Mouse (Mus musculus) c-Kit-positive CD71-positive TER-119-negative erythroid progenitor cells, embryonic 14.5 days (primary cell): ENCODE measurements around the gene Armc6.
"Not testable (repeated sequence)": the region's sequence is repeated elsewhere in the genome, so short reads cannot be mapped to it uniquely, and the experiment has no call there.

Source experiments
- DNase-seq: peaks from one replicate; pipeline ENCODE4 v3.0.0-alpha.2; 2013; ENCODE audit warnings: low read depth

The Armc6 gene

DNA sequence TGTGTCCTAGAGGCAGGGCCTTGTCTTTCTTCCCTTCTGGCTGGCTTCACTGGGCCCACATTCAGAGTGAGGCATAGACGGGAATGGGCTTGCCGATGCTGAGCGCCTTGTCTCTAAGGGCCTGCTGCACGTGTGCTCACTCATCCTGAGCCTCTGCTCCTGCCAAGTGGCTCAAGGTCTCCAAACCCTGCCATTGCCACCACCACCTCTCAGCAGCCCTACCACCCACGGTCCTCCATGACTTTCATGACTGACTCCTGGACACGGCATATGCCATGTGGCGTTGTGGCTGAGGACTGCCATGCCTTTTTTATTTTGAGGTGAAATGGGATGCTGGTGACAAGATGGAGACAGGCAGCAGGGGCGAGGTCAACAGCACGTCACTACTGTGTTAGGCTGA lies 3.4 kb downstream of the Armc6 start:
- DNase-seq = no peak

GRCm38 (mm10) chr8:70227997-70228396 lies 6.3 kb downstream of the Armc6 start:
- no peak for DNase-seq

DNA sequence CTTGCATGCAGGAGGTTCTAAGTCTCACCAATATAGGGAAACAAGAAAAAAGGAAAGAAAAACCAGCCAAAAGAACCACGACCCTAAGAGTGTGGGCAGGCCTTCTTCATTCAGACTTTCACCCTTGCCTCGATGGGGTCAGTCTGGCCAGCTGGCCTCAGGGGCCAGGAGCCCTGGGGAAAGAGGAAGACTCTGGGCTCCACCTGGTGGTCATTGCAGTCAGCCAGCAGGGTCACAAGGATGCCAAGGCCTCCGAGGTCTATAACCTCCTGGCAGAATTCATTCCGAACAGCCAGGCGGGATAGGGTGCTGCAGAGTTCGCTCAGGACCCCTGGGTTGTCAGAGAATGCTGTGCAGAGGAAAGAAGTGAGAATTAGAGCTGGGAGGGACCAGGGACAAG lies 10.9 kb downstream of the Armc6 start:
- DNase-seq = no peak

DNA sequence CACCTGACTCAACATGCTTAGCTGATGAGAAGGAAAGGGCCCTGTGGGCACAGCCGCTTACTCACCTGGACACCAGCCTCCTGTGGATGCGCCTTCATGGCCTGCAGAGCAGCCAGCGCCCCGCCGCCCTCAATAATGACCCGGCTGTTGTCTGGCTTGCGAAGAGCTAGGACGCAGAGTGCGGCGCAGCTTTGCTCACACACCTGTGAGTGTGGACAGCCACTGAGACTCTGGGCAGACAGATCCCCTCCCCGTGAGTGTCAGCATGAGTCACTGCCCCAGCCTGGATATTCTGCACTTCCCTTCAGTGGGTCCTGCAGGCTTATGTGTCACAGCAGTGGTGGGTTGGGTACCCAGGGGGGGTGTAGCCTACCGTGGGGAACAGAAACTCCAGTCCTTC lies 12.2 kb downstream of the Armc6 start:
- no peak for DNase-seq

GRCm38 (mm10) chr8:70220911-70221310 lies 13.4 kb downstream of the Armc6 start:
- DNase-seq = no peak

DNA sequence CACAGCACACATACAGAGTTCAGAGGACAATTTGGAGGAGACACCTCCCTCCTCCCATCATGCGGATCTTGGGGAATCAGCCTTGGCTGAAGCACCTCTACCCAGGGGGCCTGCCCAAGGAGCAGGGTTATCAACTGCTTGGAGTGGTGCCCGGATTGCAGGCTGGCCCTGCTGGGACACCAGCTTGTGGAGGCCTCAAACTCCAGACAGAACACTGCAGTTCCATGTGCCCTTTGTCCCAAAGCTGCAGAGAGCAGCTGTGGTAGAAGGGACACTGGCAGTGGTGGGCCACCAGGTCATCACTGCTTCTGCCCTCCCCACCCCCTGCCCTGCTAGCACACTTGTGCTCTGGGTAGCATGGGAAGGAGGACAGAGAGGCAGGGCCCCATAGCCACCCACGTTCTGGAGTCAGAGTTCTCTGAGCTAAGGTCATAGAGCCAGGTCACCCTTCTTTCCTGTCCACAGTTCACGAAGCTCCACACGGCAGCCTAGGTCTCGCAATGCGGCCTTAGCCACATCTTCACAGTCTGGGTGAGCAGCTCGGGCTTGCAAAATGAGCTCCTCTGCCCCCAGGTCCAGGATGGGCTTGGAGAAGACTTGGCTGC lies 13.9 kb downstream of the Armc6 start:
- DNase-seq = no peak

- no peak for DNase-seq
Measured at GRCm38 (mm10) chr8:70219107-70219684, 15.1 kb downstream of the Armc6 start.

GRCm38 (mm10) chr8:70217441-70217840 lies 16.8 kb downstream of the Armc6 start:
- no peak for DNase-seq

GRCm38 (mm10) chr8:70216566-70216965 lies 17.7 kb downstream of the Armc6 start:
- DNase-seq = no peak

GRCm38 (mm10) chr8:70216161-70216560 lies 18.1 kb downstream of the Armc6 start:
- not testable (repeated sequence) for DNase-seq

GRCm38 (mm10) chr8:70215092-70215491 lies 19.2 kb downstream of the Armc6 start:
- DNase-seq = no peak

- DNase-seq = no peak
Measured at GRCm38 (mm10) chr8:70214411-70214810, 19.9 kb downstream of the Armc6 start.

DNA sequence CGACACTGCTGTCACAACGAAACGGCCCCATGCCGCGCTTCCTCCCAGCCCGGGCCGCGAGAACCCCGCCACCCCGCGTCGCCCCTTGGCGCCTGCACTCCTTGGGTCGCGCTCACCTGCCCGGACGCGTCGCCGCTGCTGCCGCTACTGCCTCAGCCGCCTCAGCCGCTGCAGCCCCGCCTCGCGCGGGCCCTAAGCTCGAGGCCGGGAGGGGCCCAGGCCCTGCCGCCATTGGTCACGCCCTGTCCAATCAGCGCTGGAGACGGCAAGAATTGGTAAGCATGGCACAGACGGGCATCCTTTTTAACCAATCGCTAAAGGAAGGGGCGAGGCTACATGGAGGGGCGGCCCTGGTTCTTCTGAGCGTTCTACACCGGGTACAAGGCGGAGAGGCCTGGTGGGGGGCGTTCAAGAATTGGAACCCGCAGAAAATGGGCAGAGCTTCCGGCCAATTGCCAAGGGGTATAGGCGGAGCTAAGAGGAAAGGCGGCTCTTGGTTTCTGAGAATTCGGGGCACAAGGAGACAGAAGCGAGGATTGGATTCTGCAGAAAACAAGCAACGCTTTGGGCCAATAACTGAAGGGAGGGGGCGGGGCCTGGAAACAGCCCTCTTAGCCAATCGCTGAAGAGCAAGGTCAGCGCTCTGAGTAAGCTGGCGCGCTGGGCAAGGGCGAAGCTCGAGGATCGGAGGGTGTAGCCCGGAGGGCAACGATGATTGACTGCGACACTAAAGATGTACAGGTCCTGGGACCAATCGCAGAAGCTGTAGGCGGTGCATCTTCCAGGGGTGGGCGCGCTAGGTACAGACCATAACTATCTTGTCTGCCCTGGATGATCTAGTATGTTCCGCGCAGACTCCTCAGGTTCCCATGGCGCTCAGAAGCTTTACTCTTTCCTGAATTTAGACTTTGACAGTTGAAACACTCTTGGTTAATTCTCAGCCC lies 21.9 kb downstream of the Armc6 start, which contains the start of gene Slc25a42:
Gene Slc25a42, minus strand, starts transcription at position 194 of the 944 bp plus-strand sequence.
- peak; percentile 99 for DNase-seq

GRCm38 (mm10) chr8:70211726-70212111 lies 22.5 kb downstream of the Armc6 start:
- no peak for DNase-seq

GRCm38 (mm10) chr8:70211275-70211674 lies 23.0 kb downstream of the Armc6 start:
- no peak for DNase-seq

DNA sequence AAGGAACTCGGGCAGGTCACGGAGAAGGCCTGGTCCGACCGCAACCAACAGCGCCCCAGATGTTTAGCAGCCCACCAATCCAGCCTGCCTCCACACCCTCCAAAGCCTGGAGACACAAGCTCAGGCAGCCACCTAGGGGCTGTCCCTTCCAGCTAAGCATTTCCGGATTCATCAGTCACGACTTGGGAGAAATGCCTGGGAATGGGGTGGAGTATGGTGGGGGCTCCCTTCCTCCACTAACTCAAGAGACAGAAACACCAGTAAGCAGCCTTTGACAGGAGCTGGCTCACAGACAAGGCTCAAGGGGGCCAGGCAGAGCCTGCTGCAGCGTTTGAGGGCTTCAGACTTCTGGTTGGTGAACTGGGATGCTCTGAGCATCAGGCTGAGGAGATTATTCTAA lies 23.7 kb downstream of the Armc6 start:
- DNase-seq = no peak

DNA sequence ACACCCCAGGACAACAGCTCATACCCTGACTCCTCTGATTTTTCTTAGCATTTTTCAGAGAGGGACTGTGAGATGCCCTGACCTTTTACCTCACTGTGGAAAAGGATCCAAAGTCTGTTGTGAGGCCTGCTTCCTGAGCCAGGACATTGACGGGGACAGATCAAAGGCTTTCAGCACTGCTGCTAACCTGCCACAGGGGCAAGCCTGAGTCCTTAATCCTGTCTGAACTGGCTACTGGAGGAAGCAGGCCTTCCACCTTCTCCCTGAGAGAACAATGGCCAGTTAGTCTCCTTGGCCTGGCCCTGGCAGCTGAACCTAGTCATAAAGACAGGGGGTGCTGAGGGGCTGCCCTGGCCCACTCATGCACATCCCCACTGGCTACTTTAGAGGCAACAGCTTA lies 26.1 kb downstream of the Armc6 start:
- no peak for DNase-seq

DNA sequence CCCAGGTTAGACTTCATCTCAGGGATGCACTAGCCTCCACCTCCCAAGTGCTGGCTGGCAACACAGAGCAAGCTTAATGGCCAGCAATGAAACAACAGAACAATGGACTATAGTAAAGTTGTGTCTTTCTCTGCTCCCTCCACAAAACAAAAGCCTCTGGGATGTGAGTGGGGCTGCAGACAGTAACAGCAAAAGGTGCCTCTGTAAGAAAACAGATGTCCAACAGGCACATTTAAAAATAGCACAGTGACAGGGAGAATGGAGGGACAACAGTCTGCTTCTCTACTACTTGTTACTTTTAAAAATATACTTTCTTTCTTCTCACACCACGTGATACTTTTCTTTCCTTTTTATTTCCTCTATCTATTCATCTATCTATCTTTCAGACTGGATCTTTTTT lies 29.5 kb downstream of the Armc6 start:
- no peak for DNase-seq

- no peak for DNase-seq
Measured at GRCm38 (mm10) chr8:70203072-70203471, 31.2 kb downstream of the Armc6 start.

GRCm38 (mm10) chr8:70201417-70201816 lies 32.8 kb downstream of the Armc6 start:
- peak; percentile 76 for DNase-seq

DNA sequence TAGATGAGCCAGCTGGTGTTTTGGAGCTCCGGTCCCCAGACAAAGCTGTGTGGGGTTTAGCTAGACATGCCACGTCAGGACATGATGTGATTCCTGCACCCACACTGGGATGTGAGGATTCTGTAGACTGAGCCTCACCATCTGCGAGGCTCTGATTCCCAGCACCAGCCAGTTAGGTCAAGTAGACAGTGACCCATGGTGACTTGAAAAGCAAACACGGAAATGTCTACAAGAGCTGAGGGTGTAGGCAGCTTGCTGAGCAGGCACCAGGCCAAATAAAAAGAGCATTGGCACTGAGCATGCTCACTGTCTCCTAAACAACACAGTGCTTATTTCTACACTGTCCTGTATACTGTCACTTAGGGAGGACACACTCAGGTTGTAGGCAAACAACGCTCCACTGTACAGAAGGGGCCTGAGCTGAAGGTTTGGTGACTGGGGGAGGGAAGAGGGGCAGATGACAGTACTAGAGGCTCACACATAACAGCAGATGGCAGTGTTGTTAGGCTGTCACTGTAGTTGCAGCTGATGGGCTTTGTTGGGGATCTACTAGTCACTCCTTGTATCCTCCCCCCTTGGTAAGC lies 34.1 kb downstream of the Armc6 start:
- DNase-seq = peak; percentile 45

DNA sequence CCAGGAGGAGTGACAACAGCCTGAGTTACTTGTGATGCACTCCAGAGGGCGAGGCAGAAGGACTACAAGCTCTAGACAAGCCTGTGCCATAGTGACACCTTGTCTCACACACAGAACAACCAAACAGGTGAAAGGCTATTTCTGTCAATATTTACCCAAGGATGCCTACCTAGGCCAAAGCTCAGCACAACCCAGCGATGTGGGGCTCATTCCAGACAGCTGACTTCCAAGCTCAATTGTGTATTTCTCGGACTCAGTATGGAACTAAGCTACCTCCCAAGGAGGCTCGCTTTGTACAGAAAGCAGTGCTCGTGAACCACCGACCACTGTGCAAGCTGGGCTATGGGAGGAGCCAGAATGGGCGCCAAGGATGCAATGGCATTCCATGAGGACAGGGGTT lies 36.7 kb downstream of the Armc6 start:
- DNase-seq = no peak

DNA sequence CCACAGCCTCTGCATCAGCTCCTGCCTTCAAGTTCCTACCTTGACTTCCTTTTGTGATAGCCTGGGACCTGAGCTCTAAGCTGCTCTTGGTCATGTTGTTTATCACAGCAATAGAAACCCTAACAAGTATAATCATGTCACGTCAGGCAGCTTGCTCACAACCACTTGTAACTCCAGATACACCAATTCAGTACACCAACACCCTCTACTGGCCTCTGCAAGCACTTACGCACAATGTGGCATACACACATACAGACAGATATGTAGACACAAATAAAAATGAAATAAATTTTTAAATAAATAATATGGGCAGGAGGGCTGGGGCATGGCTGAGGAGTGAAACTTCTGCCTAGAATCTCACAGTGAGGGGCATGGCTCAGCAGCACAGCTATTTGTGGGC lies 38.5 kb downstream of the Armc6 start:
- no peak for DNase-seq
